Mouse (Mus musculus): ENCODE results near the gene Cyp3a57. TPM values are rescaled to one million over a fixed set of nuclear protein-coding genes. Genes with fewer than 3 reads are reported as not detected.

The Cyp3a57 gene
- polyA plus RNA-seq, 1 experiment from 2014 or later = 1.0 TPM

DNA sequence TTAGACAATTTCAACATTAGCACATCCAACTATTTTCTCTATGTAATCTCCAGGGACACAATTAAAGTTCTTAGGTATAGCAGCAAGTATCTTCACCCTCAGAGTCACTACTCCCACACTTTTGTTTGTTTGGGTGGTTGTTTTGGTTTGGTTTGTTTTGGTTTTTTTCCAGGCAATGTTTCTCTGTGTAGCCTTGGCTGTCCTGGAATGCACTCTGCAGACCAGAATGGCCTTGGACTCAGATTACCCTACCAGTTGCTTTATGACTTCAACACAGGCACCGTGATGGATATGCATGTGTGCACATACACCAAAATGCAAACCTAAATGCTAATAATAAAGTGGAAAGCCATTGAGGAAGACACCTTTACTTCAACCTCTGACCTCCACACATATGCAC, 88.6 kb downstream of the Cyp3a57 start:
- no peak overlapping the region for H3K4me3 ChIP-seq (ENCODE audit: low read depth, low read length)
- H3K9me3 ChIP-seq (ENCODE audit: low read length) = no peaks in the 10 kb centered on the region
- no peaks in the 10 kb centered on the region for H3K4me1 ChIP-seq (ENCODE audit: insufficient read depth)
- no peak overlapping the region for H3K9ac ChIP-seq (replicated peaks)
- H3K4me2 ChIP-seq (ENCODE audit: low read depth, low read length) = no peak overlapping the region
- WGBS (ENCODE audit: insufficient replicate concordance) = 66% methylated on average over 1 of the region's 1 CpGs
- H3K27me3 ChIP-seq (ENCODE audit: insufficient read depth, low read length) = no peaks in the 10 kb centered on the region
- TF ChIP-seq EP300 (IDR thresholded peaks at IDR 0.05; ENCODE audit: low read depth) = no peak
- TF ChIP-seq CTCF (IDR thresholded peaks at IDR 0.05; ENCODE audit: low read depth) = no peak
- ATAC-seq (peak; percentile 56), DNase-seq (no peak)
- no peak overlapping the region for H3K27ac ChIP-seq (ENCODE audit: low read depth)
- H3K36me3 ChIP-seq (replicated peaks; ENCODE audit: insufficient read depth, low read length) = no peaks in the 10 kb centered on the region

Other genes starting within 250 kb of the Cyp3a57 start
- gene Arpc1b, start 231.1 kb upstream of the Cyp3a57 start, polyA plus RNA-seq (2015; fragmentation: Nextera tagmentation; extraction: Ambion mirVana) = 157 and 181 TPM in 2 replicates
- 32.5 and 34.0 TPM in 2 replicates for gene Pdap1, start 205.0 kb upstream of the Cyp3a57 start, polyA plus RNA-seq (2015; fragmentation: Nextera tagmentation; extraction: Ambion mirVana)
- gene Bud31, start 204.9 kb upstream of the Cyp3a57 start, polyA plus RNA-seq (2015; fragmentation: Nextera tagmentation; extraction: Ambion mirVana) = 94.8 and 97.2 TPM in 2 replicates
- gene Ptcd1, start 178.2 kb upstream of the Cyp3a57 start, polyA plus RNA-seq (2015; fragmentation: Nextera tagmentation; extraction: Ambion mirVana) = 4.4 and 5.5 TPM in 2 replicates
- 18.1 and 19.3 TPM in 2 replicates for gene Cpsf4, start 178.1 kb upstream of the Cyp3a57 start, polyA plus RNA-seq (2015; fragmentation: Nextera tagmentation; extraction: Ambion mirVana)
- gene Atp5j2, start 153.2 kb upstream of the Cyp3a57 start, polyA plus RNA-seq (2015; fragmentation: Nextera tagmentation; extraction: Ambion mirVana) = 411 and 425 TPM in 2 replicates
- 5.0 and 5.5 TPM in 2 replicates for gene Zkscan14, start 143.4 kb upstream of the Cyp3a57 start, polyA plus RNA-seq (2015; fragmentation: Nextera tagmentation; extraction: Ambion mirVana)
- gene Zkscan5, start 140.7 kb upstream of the Cyp3a57 start, polyA plus RNA-seq (2015; fragmentation: Nextera tagmentation; extraction: Ambion mirVana) = 2.8 and 3.8 TPM in 2 replicates
- 25.4 and 27.4 TPM in 2 replicates for gene Zfp655, start 113.6 kb upstream of the Cyp3a57 start, polyA plus RNA-seq (2015; fragmentation: Nextera tagmentation; extraction: Ambion mirVana)
- gene Zscan25, start 64.8 kb upstream of the Cyp3a57 start, polyA plus RNA-seq (2015; fragmentation: Nextera tagmentation; extraction: Ambion mirVana) = 0.22 and 0.25 TPM in 2 replicates
- 36.6 and 36.8 TPM in 2 replicates for gene Cyp3a16, start 124.4 kb downstream of the Cyp3a57 start, polyA plus RNA-seq (2015; fragmentation: Nextera tagmentation; extraction: Ambion mirVana)
- 0.96 and 2.0 TPM in 2 replicates for gene Cyp3a41b, start 239.5 kb downstream of the Cyp3a57 start, polyA plus RNA-seq (2015; fragmentation: Nextera tagmentation; extraction: Ambion mirVana)

Data from liver, postnatal 0 days (tissue).